Mouse (Mus musculus) midbrain, embryonic 10.5 days (tissue): ENCODE data around the gene Pafah1b1. TPM values are rescaled to one million over a fixed set of nuclear protein-coding genes. Genes with fewer than 3 reads are reported as not detected.

Experiments
- DNase-seq: peaks from one replicate; pipeline ENCODE4 v3.0.0-alpha.2; 2017; ENCODE audit warnings: low spot score
- H3K27ac ChIP-seq: fragments of 300-500 bp; sonication (generic); replicated peaks from 2 replicates; pipeline ENCODE4 v1.5.1; 2016; ENCODE audit warnings: mild to moderate bottlenecking
- H3K27me3 ChIP-seq: fragments of 300-500 bp; sonication (generic); 2 replicates; pipeline ENCODE4 v1.6.1; 2016; ENCODE audit warnings: low read depth, mild to moderate bottlenecking; ENCODE audit not compliant: poor library complexity, severe bottlenecking
- H3K36me3 ChIP-seq: fragments of 300-500 bp; sonication (generic); 2 replicates; pipeline ENCODE4 v1.6.1; 2016; ENCODE audit warnings: mild to moderate bottlenecking, moderate library complexity
- H3K4me1 ChIP-seq: fragments of 300-500 bp; sonication (generic); 2 replicates; pipeline ENCODE4 v1.6.1; 2016
- H3K4me3 ChIP-seq: fragments of 300-500 bp; sonication (generic); 2 replicates; pipeline ENCODE4 v1.5.1; 2016; ENCODE audit warnings: mild to moderate bottlenecking, moderate library complexity
- H3K9me3 ChIP-seq: fragments of 300-500 bp; sonication (generic); replicated peaks from 2 replicates; pipeline ENCODE4 v1.6.1; 2016; ENCODE audit warnings: mild to moderate bottlenecking
- WGBS: fragments of 180-500 bp; shearing (Covaris S2); methylation state at CpG from one replicate; pipeline ENCODE4 v1.1.7; 2016; 5-methylcytosine and 5-hydroxymethylcytosine counted together
- polyA plus RNA-seq: library from polyadenylated mRNA; unstranded; fragments of >200 nt; fragmentation: Nextera tagmentation; extraction: Ambion mirVana; gene quantifications from 2 replicates; pipeline ENCODE4 v1.2.1, GENCODE M21; 2016

Gene Pafah1b1
- 53.0 and 56.1 TPM in 2 replicates for polyA plus RNA-seq

- Histone ChIP-seq H3K27ac (peak within 1 kb of the TSS; percentile 100), H3K9me3 (no peaks in the 10 kb centered on the region), H3K4me3 (peak within 1 kb of the TSS; percentile 100), H3K27me3 (no peaks in the 10 kb centered on the region), H3K36me3 (no peaks in the 10 kb centered on the region), H3K4me1 (peaks cover 37% of the 10 kb centered on the region)
- under 1% methylated on average over 53 of the region's 56 CpGs for WGBS
- peak; percentile 98 for DNase-seq
Measured at GRCm38 (mm10) chr11:74724235-74724791, at the start of gene Pafah1b1. Gene Pafah1b1, minus strand, starts transcription at chr11:74724670.

GRCm38 (mm10) chr11:74772386-74772785 lies 47.9 kb upstream of the Pafah1b1 start:
- 90% methylated on average over 2 of the region's 2 CpGs for WGBS
- Histone ChIP-seq H3K9me3 (no peaks in the 10 kb centered on the region), H3K4me3 (no peak overlapping the region), H3K4me1 (peaks cover 18% of the 10 kb centered on the region), H3K27ac (no peak overlapping the region), H3K36me3 (peaks cover 46% of the 10 kb centered on the region), H3K27me3 (no peaks in the 10 kb centered on the region)
- DNase-seq: no peak

- DNase-seq: no peak
- Histone ChIP-seq H3K4me3 (peak overlapping the region; percentile 92), H3K27ac (no peak overlapping the region), H3K9me3 (no peaks in the 10 kb centered on the region), H3K4me1 (peaks cover 18% of the 10 kb centered on the region), H3K27me3 (no peaks in the 10 kb centered on the region), H3K36me3 (peaks cover 39% of the 10 kb centered on the region)
- 68% methylated on average over 4 of the region's 4 CpGs for WGBS
Measured at GRCm38 (mm10) chr11:74771650-74772049, 47.2 kb upstream of the Pafah1b1 start.

GRCm38 (mm10) chr11:74771234-74771633 lies 46.8 kb upstream of the Pafah1b1 start:
- Histone ChIP-seq H3K4me1 (peaks cover 18% of the 10 kb centered on the region), H3K27ac (peak overlapping the region; percentile 96), H3K4me3 (peak overlapping the region; percentile 92), H3K27me3 (no peaks in the 10 kb centered on the region), H3K36me3 (peaks cover 35% of the 10 kb centered on the region), H3K9me3 (no peaks in the 10 kb centered on the region)
- DNase-seq: no peak
- 14% methylated on average over 8 of the region's 8 CpGs for WGBS

GRCm38 (mm10) chr11:74770595-74771207 lies 46.2 kb upstream of the Pafah1b1 start, which contains the start of gene Mettl16:
Gene Mettl16, plus strand, starts transcription at chr11:74770830.
- Histone ChIP-seq H3K9me3 (no peaks in the 10 kb centered on the region), H3K27ac (peak within 1 kb of the TSS; percentile 96), H3K4me1 (peaks cover 18% of the 10 kb centered on the region), H3K36me3 (peaks cover 29% of the 10 kb centered on the region), H3K27me3 (no peaks in the 10 kb centered on the region), H3K4me3 (peak within 1 kb of the TSS; percentile 92)
- DNase-seq: peak; percentile 94
- under 1% methylated on average over 43 of the region's 43 CpGs for WGBS

DNA sequence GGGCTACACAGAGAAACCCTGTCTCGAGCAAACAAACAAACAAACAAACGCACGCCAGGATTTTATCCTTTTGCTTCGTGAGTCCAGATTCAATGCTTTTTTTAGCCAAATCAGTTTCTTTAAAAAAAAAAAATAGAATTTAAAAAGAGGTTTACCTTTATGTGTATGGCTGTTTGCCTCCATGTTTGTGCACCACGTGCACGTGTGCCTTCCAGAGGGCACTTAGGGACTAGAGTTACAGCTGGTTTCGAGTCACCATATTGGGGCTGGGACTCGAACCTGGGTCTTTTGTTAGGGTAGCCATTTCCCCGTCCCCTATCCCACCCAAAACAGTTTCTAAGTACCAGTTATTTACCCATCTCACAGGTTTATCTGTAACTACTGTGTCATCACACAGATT lies 45.6 kb upstream of the Pafah1b1 start:
- Histone ChIP-seq H3K36me3 (peaks cover 23% of the 10 kb centered on the region), H3K27me3 (no peaks in the 10 kb centered on the region), H3K9me3 (no peaks in the 10 kb centered on the region), H3K4me3 (peak overlapping the region; percentile 92), H3K4me1 (peaks cover 18% of the 10 kb centered on the region), H3K27ac (peak overlapping the region; percentile 96)
- no peak for DNase-seq
- 84% methylated on average over 9 of the region's 9 CpGs for WGBS

DNA sequence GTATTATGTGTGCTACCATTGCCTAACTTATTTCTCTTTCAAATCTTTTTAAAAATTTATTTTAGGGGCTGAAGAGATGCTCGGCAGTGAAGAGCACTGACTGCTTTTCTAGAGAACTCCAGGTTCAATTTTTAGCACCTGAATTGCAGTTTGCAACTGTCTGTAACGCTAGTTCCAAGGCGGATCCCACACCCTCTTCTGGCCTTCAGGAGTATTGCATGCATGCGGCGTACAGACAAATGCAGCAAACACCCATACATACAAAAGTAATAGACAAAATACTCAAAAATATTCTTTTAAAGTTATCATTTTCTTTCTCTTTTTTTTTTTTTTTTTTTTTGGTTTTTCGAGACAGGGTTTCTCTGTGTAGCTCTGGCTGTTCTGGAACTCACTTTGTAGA lies 43.6 kb upstream of the Pafah1b1 start:
- Histone ChIP-seq H3K27ac (no peak overlapping the region), H3K9me3 (no peaks in the 10 kb centered on the region), H3K36me3 (peaks cover 3% of the 10 kb centered on the region), H3K27me3 (no peaks in the 10 kb centered on the region), H3K4me1 (peaks cover 18% of the 10 kb centered on the region), H3K4me3 (no peak overlapping the region)
- peak; percentile 49 for DNase-seq
- WGBS: 36% methylated on average over 6 of the region's 6 CpGs

GRCm38 (mm10) chr11:74767469-74767868 lies 43.0 kb upstream of the Pafah1b1 start:
- no peaks in the 10 kb centered on the region for H3K27me3 ChIP-seq
- WGBS: 89% methylated on average over 4 of the region's 4 CpGs
- H3K36me3 ChIP-seq: no peaks in the 10 kb centered on the region
- no peak for DNase-seq
- no peak overlapping the region for H3K4me3 ChIP-seq
- H3K9me3 ChIP-seq: no peaks in the 10 kb centered on the region
- no peak overlapping the region for H3K27ac ChIP-seq
- H3K4me1 ChIP-seq: peaks cover 18% of the 10 kb centered on the region

DNA sequence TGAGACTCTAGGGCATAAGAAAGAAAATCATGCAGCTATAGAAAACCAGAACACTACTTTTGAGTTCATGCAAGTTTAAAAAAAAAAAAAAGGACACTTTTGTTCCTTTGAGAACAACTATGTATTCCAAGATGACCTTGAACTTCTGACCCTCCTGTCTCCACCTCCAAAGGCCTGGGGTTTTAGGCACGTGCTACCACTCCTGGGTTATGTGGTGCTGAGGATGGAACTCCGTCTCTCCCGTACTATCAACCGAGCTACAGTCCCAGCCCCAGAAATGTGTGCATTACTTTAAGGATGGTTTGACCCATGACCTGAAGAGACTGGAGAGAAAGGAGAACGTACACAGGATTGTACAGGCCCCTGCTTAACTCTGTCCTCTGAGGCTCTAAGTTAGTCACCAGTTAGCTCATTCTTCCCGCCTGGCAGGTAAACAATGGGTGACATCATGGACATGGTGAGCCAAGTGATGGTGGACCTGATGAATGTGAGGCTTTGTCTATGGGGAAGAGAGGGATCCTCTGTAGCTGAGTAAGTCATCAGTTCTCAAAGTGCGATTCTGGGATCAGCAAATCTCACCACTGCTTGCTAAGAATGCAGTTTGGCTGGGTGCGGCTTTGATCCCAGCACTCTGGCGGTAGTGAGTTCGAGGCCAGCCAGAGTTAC lies 39.6 kb upstream of the Pafah1b1 start:
- WGBS: 85% methylated on average over 10 of the region's 10 CpGs
- H3K36me3 ChIP-seq: no peaks in the 10 kb centered on the region
- H3K4me3 ChIP-seq: no peak overlapping the region
- H3K9me3 ChIP-seq: no peaks in the 10 kb centered on the region
- no peak for DNase-seq
- no peak overlapping the region for H3K27ac ChIP-seq
- no peaks in the 10 kb centered on the region for H3K27me3 ChIP-seq
- no peaks in the 10 kb centered on the region for H3K4me1 ChIP-seq

DNA sequence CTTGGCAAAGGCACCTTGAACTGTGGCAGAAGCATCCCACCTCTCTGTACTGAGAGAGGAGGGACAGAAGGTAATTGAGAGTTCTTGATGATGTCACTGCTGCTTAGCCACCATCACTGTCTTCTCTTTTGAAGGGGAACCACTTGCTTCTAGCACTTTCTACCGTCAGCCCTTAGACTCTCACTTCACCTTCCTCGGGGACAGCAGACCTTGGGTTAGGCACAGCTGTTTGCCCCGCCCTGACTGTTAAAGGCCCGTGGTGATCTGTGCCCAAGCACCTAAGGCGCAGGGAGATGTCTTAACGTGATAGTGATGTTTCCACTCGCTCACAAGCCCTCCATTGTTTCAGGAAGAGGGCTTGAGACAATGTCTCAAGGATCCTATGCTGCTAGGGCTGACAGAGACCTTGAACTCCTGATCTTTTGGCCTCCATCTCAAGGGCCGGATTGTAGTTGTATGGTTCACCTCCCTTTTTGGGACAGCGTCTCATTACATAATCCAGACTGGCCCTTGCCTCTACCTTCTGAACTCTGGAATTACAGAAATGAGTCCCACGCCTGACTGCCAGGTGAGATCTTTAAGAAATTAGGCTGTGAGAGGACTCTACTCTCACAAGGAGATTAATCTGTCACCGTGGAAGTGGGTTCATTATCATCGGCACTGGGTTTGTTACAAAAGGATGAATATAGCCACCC lies 36.7 kb upstream of the Pafah1b1 start:
- Histone ChIP-seq H3K27ac (no peak overlapping the region), H3K36me3 (no peaks in the 10 kb centered on the region), H3K27me3 (no peaks in the 10 kb centered on the region), H3K4me3 (no peak overlapping the region), H3K4me1 (no peaks in the 10 kb centered on the region), H3K9me3 (no peaks in the 10 kb centered on the region)
- no peak for DNase-seq
- WGBS: 78% methylated on average over 12 of the region's 12 CpGs

DNA sequence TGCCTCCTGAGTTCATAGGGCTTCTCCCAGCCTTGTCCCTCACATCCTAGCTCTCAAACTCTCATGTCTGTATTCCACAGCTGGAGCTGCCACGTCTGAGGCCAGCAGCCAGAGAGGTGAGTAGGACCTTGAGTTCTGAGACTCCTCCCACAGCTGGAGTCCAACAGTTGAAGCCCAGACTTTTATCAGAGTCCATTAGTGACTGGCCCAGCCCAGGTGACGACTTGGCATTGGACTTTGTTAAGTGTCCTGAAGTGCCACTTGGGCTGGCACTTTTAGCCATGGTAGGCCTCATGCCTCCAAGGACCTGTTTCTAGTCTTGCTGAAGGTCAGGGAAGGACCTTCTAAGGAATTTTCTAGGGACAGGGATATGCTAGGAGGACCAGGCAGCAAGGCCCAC lies 32.2 kb upstream of the Pafah1b1 start:
- WGBS: 79% methylated on average over 2 of the region's 2 CpGs

GRCm38 (mm10) chr11:74751352-74752066 lies 27.0 kb upstream of the Pafah1b1 start:
- no peak overlapping the region for H3K4me3 ChIP-seq
- no peaks in the 10 kb centered on the region for H3K9me3 ChIP-seq
- H3K4me1 ChIP-seq: peaks cover 15% of the 10 kb centered on the region
- no peaks in the 10 kb centered on the region for H3K36me3 ChIP-seq
- H3K27me3 ChIP-seq: no peaks in the 10 kb centered on the region
- H3K27ac ChIP-seq: peak overlapping the region; percentile 78
- no peak for DNase-seq
- 56% methylated on average over 9 of the region's 9 CpGs for WGBS

More for the DNA sequence above, 32.2 kb upstream of the Pafah1b1 start:
- DNase-seq: no peak
- H3K36me3 ChIP-seq: no peaks in the 10 kb centered on the region
- H3K27ac ChIP-seq: no peak overlapping the region
- no peaks in the 10 kb centered on the region for H3K27me3 ChIP-seq
- no peaks in the 10 kb centered on the region for H3K9me3 ChIP-seq
- H3K4me3 ChIP-seq: no peak overlapping the region
- peaks cover 9% of the 10 kb centered on the region for H3K4me1 ChIP-seq
